Mouse (Mus musculus) layer of hippocampus, postnatal 10 days (tissue): ENCODE results near the gene Arfgap3. TPM values are rescaled to one million over a fixed set of nuclear protein-coding genes. Genes with fewer than 3 reads are reported as not detected.

Source experiments
- DNase-seq, 2 experiments: peaks; one replicate each; pipeline ENCODE4 v3.0.0; 2021; ENCODE audit warnings: low spot score in 2 of 2
- total RNA-seq, 2 experiments: library from RNA; stranded (reverse); gene quantifications; 2 replicates each; pipeline ENCODE4 v1.2.3; 2021

The Arfgap3 gene
- total RNA-seq, 2 experiments from 2014 or later = 19.8 to 22.7 TPM

DNA sequence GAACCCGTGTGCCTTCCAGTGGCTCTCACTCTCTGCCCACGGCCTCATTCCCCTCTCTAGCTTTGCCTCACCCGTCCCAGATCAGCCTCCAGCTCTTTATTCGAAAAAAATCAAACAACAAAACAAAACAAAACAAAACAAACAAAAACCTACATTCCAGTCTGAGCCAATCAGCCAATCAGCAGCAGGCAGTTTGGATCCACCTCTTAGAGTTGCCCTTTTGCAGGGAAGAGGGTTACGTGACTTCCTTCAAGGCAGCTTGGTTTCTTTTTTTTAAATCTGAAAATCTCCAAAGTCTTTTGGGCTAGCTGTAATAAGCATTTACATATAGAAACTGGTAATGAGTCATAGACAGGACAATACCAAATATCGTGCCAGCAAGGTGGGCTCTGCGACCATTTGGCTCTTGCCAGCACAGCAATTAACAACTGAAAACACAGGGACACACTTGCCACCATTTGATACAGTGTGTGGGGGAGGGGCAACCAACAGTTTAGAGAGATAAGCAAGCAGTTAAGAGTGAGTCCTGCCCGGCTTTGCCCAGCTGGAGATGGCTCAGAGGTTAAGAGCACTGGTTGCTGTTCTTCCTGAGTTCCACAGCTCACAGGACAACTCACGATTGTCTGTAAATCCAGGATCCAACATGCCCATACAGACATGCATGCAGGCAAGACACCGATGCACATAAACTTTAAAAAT, 95.5 kb downstream of the Arfgap3 start:
- no peak for DNase-seq

DNA sequence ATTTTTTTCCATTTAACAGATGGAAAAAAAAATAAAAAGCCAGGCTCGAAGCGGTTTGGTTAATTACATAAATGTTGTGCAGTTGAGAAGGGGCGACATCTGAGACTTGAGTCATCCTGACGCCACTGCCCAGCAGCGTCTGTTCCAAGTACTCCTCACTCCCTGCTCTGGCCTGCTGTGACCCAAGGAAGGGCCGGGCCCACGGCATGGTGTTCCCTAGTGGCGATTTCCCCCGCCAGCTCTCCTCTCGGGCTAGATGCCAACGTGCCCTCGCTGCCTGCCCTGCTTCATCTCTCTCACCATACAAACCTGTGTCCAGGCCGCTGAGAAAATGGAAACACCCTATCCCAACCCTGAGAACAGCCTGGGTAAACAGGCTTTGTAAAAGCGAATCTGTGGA, 98.0 kb downstream of the Arfgap3 start:
- no peak for DNase-seq

DNA sequence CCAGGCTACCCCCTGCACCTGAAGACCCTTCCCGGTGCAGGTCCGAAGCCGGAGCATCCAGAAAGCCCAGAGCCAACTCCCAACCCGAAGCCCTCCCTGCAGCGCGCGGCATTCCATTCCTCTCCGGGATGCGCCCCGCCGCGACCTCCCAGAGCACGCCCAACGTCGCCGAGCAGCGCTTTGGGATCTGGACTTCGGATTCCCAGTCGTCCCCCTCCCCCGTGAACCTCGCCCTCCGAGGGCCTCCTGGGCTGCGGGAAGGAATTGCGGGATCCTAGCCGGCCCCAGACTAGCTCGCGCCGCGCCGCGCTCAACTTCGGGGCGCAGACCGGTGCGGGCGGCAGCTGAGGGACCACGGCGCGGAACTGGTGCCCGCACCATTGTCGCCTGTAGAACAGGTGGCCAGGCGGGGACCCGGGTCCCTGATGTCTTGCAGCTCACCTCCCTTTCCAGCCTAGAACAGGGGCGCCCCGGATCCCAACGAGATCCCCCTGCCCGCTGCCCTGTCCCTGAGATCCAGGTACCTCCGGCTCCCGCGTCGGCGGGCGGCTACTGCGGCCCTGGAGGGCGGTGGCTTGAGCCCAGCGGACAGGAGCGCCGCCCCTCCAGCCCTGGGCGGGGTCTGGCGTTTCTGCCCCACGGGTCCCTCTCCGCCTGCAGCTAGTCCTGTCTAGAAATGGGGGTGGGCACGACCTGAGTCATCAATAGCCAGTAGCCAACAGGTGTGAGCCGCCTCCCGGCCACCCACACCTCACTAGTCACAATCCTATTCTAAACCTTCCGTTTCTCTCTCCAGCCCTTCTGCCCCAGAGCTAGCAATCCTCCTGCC, 98.7 kb downstream of the Arfgap3 start, which contains the start of gene A4galt:
A4galt (minus strand) TSS at position 599 of the 829 bp plus-strand sequence.
- DNase-seq = no peak

DNA sequence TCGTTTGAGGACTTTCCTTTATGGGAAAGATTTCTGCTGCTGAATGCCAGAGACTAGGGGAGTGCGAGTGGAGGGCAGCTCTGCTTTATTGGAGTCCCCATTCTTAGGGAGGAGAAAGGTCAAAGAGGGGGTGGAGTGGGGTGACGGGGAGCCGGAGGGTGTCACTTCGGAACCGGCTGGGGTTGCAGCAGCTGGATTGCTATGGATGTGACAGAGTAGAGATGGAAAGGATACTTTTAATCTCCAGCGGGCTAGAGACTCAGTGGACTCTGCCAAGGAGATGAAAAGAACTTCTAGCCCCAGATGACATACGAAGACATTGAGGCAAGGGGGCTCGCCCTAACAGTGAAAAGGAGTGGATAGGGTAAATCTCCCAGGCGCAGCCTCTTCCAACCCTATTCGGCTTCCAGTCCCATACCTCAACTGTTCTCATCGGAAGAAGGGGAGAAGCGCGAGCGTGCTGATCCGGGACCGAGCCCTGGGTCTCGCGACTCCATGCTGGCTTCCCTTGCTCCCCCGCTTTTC, 99.3 kb downstream of the Arfgap3 start:
- no peak for DNase-seq

Other genes starting within 250 kb of the Arfgap3 start
- 100 to 1,000 TPM; 123 to 128 TPM for gene Rrp7a, start 227.4 kb downstream of the Arfgap3 start, total RNA-seq
- gene Poldip3, start 200.9 kb downstream of the Arfgap3 start, total RNA-seq = 10 to 100 TPM; 82.6 to 83.2 TPM
- gene Cyb5r3, start 177.7 kb downstream of the Arfgap3 start, total RNA-seq = 100 to 1,000 TPM; 106 to 114 TPM
- gene A4galt, start 98.5 kb downstream of the Arfgap3 start, total RNA-seq = 1 to 10 TPM; 3.0 to 5.0 TPM
- gene Pacsin2, start 114.4 kb upstream of the Arfgap3 start, total RNA-seq = 10 to 100 TPM; 38.3 to 49.7 TPM
- gene Ttll1, start 160.6 kb upstream of the Arfgap3 start, total RNA-seq = 10 to 100 TPM; 49.4 to 53.1 TPM
- not detected for gene Bik, start 176.6 kb upstream of the Arfgap3 start, total RNA-seq
- 1 to 10 TPM; 2.4 to 2.9 TPM for gene Tspo, start 213.3 kb upstream of the Arfgap3 start, total RNA-seq
- 10 to 100 TPM; 26.8 to 31.7 TPM for gene Mcat, start 213.5 kb upstream of the Arfgap3 start, total RNA-seq
- gene Ttll12, start 244.9 kb upstream of the Arfgap3 start, total RNA-seq = 10 to 100 TPM; 18.2 to 19.6 TPM